Mouse (Mus musculus): Measurements from ENCODE around the gene Vmn2r34.
"Not testable (repeated sequence)": the region's sequence is repeated elsewhere in the genome, so short reads cannot be mapped to it uniquely, and the experiment has no call there.

Gene Vmn2r34

GRCm38 (mm10) chr7:7689413-7689812 is at the start of gene Vmn2r34:
Vmn2r34 (minus strand) TSS chr7:7689513.
- not testable (repeated sequence) for DNase-seq

DNA sequence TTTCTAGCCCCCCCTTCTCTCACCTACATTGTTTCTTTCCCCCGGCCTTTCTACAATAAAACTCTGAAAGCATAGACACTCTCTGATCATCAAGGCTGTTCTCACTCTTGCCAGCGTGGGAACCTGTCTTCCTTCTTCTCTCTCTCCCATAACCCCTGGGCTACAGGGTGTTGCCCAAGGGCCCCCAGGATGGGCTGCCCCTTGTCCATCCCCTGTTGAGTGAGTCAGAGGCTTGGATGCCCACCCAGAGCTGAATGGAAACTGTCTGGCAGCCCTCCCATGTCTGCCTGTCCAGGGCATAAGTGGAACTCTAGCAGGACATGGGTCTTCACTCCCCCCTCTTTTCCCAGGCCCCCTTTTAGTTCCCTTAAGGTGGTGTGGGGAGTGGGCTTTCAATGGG is 15.3 kb downstream of the Vmn2r34 start:
- not testable (repeated sequence) for DNase-seq
